Mouse (Mus musculus) frontal cortex, postnatal 25 days (tissue): ENCODE results near the gene Pde4dip.

Experiments used
- DNase-seq, 2 experiments: peaks; one replicate each; pipeline ENCODE4 v3.0.0; 2022; ENCODE audit warnings: low spot score in 2 of 2

Gene Pde4dip

GRCm38 (mm10) chr3:97649022-97649421 lies 239.5 kb downstream of the Pde4dip start:
- no peak for DNase-seq

DNA sequence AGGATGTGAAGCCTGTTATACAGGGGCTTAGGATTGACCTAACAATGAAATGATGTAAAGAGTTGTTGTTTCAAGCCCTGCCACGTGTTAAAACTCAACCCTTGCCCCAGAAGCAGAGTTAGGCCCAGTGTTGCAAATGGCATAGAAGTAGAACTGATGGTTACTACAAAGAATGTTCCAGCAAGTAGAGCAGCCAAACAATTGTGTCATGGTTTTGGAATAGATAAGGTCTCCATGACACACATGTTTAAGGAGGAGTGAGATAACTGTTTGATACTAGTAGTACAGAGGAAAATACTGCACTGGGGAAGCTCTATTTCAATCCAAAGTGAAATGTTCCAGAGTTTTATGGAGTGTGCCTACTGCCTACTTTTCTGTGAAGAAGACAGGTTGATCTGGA lies 240.0 kb downstream of the Pde4dip start:
- no peak for DNase-seq

- DNase-seq: no peak
These were observed 246.5 kb downstream of the Pde4dip start for GRCm38 (mm10) chr3:97642001-97642400.

DNA sequence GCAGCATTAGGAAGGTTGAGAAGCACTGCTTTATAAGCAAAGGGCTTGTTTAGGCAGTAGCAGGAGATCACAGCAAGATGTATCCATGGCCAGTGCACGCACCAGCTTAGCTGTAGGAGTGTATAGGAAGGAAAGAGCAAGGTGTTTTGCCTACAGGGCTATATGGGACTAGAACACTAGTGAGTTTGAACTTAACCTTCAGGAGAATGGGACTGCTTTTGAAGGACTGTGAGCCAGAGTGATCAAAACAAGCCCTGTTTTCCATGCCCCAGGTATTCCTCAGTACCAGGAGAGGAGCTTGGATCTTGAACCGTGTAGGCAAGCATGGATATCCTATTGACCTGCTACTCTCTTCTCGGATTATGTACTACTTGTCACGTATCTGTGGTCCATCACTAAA lies 247.1 kb downstream of the Pde4dip start:
- no peak for DNase-seq
